Mouse (Mus musculus) left cerebral cortex, adult 18-20 months (tissue): ENCODE measurements around the gene Timeless. TPM values are rescaled to one million over a fixed set of nuclear protein-coding genes. Genes with fewer than 3 reads are reported as not detected.
A peak's percentile ranks its signal among the peaks of the same experiment; 100 is the strongest.
"Not testable (repeated sequence)": the region's sequence is repeated elsewhere in the genome, so short reads cannot be mapped to it uniquely, and the experiment has no call there.

Source experiments
- DNase-seq, 2 experiments: peaks; one replicate each; pipeline ENCODE4 v3.0.0; 2021 to 2022; ENCODE audit warnings: low spot score in 2 of 2, mixed read lengths in 1 of 2
- total RNA-seq, 2 experiments: library from RNA; stranded (reverse); gene quantifications; 2 replicates each; pipeline ENCODE4 v1.2.3; 2021

The Timeless gene
- total RNA-seq, 2 experiments from 2014 or later = 7.0 to 9.2 TPM

GRCm38 (mm10) chr10:128253677-128254255 lies 21.9 kb downstream of the Timeless start, which contains the start of gene Apon:
Gene Apon, plus strand, starts transcription at chr10:128254096.
- no peak for DNase-seq

- no peak for DNase-seq
These were observed 24.1 kb downstream of the Timeless start for GRCm38 (mm10) chr10:128255925-128256324.

GRCm38 (mm10) chr10:128256328-128256727 lies 24.5 kb downstream of the Timeless start:
- DNase-seq = peak; percentile 15 to 21

- DNase-seq = no peak
These were observed 27.1 kb downstream of the Timeless start for GRCm38 (mm10) chr10:128258953-128259352.

GRCm38 (mm10) chr10:128259946-128260345 lies 28.1 kb downstream of the Timeless start:
- no peak for DNase-seq

GRCm38 (mm10) chr10:128260376-128260775 lies 28.5 kb downstream of the Timeless start:
- DNase-seq = not testable (repeated sequence)

- DNase-seq = no peak
These were observed 30.4 kb downstream of the Timeless start for GRCm38 (mm10) chr10:128262300-128262699.

GRCm38 (mm10) chr10:128263393-128264310 lies 31.8 kb downstream of the Timeless start:
- DNase-seq = peak in 1 of 2 experiments; percentile 27

GRCm38 (mm10) chr10:128268371-128268770 lies 36.5 kb downstream of the Timeless start, which contains the start of gene Apof:
Gene Apof, plus strand, starts transcription at chr10:128268671.
- no peak for DNase-seq

GRCm38 (mm10) chr10:128269206-128269910 lies 37.5 kb downstream of the Timeless start:
- no peak for DNase-seq

GRCm38 (mm10) chr10:128270287-128270841 lies 38.5 kb downstream of the Timeless start, which contains the start of gene Stat2:
Gene Stat2, plus strand, starts transcription at chr10:128270559.
- DNase-seq = peak; percentile 97

- no peak for DNase-seq
These were observed 39.0 kb downstream of the Timeless start for GRCm38 (mm10) chr10:128270866-128271265.

GRCm38 (mm10) chr10:128271883-128272282 lies 40.0 kb downstream of the Timeless start:
- no peak for DNase-seq

GRCm38 (mm10) chr10:128272819-128273439 lies 41.1 kb downstream of the Timeless start:
- not testable (repeated sequence) for DNase-seq

GRCm38 (mm10) chr10:128275374-128275773 lies 43.5 kb downstream of the Timeless start:
- DNase-seq = not testable (repeated sequence)

- DNase-seq = no peak
These were observed 46.3 kb downstream of the Timeless start for GRCm38 (mm10) chr10:128278158-128278557.

GRCm38 (mm10) chr10:128280943-128281342 lies 49.1 kb downstream of the Timeless start:
- no peak for DNase-seq

GRCm38 (mm10) chr10:128281682-128282081 lies 49.8 kb downstream of the Timeless start:
- DNase-seq = no peak

GRCm38 (mm10) chr10:128282886-128283450 lies 51.1 kb downstream of the Timeless start:
- no peak for DNase-seq
